Mouse (Mus musculus): ENCODE measurements around the gene Rgma. TPM values are rescaled to one million over a fixed set of nuclear protein-coding genes. Genes with fewer than 3 reads are reported as not detected.
A peak's percentile ranks its signal among the peaks of the same experiment; 100 is the strongest.

Rgma gene
- polyA plus RNA-seq, 1 experiment from 2014 or later: 3.3 TPM

DNA sequence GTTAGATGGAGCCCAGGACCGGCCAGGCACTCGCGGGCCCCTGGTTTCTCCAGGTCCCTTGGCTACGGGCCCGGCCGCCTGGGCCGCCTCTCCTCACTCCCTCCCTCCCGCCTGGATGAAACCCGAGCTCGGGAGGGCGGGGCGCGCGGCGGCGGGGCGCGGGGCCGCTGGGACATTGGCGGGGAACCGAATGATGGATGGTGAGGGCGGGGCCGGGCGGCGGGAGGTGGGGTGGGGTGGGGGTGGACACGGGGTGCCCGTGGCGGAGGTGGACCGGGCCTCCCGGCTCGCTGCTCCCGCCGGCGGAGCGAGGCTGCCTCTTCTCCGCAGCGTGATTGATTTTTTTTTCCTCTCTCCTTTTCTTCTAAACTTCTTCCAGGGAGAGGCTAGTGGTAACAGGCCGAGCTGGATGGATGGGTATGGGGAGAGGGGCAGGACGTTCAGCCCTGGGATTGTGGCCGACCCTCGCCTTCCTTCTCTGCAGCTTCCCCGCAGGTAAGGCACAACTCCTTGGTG, 15.8 kb downstream of the Rgma start:
- Histone ChIP-seq H3K9ac (peak overlapping the region; percentile 68), H3K27ac (peak overlapping the region; percentile 79), H3K27me3 (peaks cover 39% of the 10 kb centered on the region), H3K9me3 (replicated peaks) (no peaks in the 10 kb centered on the region), H3K4me3 (peak overlapping the region; percentile 74), H3K36me3 (no peaks in the 10 kb centered on the region), H3K4me2 (peak overlapping the region; percentile 94), H3K4me1 (replicated peaks) (peaks cover 25% of the 10 kb centered on the region)
- peak; percentile 91 for ATAC-seq (replicated peaks; ENCODE audit: insufficient number of reproducible peaks, insufficient read depth, low FRiP score, low read depth)
- WGBS: under 1% methylated on average over 26 of the region's 42 CpGs

DNA sequence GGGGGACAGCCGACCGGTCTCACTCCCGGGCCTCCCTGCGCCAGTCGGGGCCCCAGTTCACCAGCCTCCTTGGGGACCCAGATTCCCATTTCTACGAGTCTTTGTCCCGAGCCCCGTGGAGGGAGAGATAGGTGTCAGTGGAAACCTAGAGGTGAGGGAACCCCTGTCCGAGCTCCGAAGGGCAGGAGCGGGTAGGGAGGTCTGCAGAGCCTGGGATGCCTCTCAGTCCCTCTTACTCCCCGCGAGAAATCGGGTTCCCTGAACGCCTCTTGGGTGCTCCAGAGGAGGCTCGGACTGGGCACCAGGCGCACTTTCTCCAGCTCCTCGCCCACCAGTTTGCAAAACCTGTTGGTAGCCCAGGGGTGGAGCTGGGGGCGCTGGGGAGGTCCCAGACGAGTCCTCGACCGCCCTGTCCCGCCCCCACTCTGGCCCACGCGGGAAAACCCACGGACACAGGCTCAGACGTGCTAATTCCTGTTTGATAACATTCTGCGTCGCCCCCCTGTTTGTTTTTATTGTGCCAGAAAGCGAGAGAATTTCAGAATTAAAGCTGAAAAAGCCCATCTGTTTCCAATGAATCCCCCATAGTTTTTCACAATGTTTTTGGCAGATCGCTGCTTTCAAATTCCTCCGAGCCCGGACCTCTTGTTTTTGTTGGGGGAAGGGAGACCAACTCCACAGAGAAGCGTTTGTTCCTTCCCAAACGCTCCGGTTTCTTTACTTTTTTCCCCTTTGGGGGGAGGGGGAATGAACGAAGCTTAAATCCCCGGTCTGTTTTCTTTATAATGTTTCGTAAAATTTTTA, 16.4 kb downstream of the Rgma start:
- Histone ChIP-seq H3K9ac (peak overlapping the region; percentile 68), H3K9me3 (replicated peaks) (no peaks in the 10 kb centered on the region), H3K4me3 (peak overlapping the region; percentile 74), H3K4me1 (replicated peaks) (peaks cover 25% of the 10 kb centered on the region), H3K27me3 (peaks cover 42% of the 10 kb centered on the region), H3K27ac (peak overlapping the region; percentile 79), H3K4me2 (peak overlapping the region; percentile 94), H3K36me3 (no peaks in the 10 kb centered on the region)
- peak; percentile 19; the same call in 1 of the 2 replicates for ATAC-seq (replicated peaks; ENCODE audit: insufficient number of reproducible peaks, insufficient read depth, low FRiP score, low read depth)
- WGBS: 1% methylated on average over 39 of the region's 39 CpGs

DNA sequence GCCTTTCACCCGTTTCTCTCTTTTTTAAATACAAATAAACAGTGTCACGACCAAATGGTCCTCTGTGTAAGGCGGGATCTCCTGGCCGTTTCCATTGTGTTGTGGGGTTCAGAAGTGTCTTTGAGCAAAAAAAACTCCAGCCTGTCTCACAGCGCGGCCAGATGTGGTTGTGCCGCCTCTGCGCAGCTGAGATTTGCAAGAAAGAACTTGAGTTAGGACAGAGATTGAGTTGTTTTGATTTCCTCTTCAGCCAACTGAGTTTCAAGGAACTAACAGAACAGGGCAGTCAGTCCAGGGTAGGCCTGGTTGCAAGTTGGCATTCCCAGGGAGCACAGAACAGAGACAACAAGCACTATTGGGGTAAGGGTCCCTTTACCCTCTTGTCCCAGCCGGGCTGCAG, 17.1 kb downstream of the Rgma start:
- no peak for ATAC-seq (replicated peaks; ENCODE audit: insufficient number of reproducible peaks, insufficient read depth, low FRiP score, low read depth)
- H3K9me3 ChIP-seq (replicated peaks): no peaks in the 10 kb centered on the region
- WGBS: 8% methylated on average over 9 of the region's 9 CpGs
- peaks cover 25% of the 10 kb centered on the region for H3K4me1 ChIP-seq (replicated peaks)
- peaks cover 44% of the 10 kb centered on the region for H3K27me3 ChIP-seq
- H3K27ac ChIP-seq: peak overlapping the region; percentile 79
- H3K9ac ChIP-seq: peak overlapping the region; percentile 68
- no peaks in the 10 kb centered on the region for H3K36me3 ChIP-seq
- peak overlapping the region; percentile 74 for H3K4me3 ChIP-seq
- H3K4me2 ChIP-seq: peak overlapping the region; percentile 94

DNA sequence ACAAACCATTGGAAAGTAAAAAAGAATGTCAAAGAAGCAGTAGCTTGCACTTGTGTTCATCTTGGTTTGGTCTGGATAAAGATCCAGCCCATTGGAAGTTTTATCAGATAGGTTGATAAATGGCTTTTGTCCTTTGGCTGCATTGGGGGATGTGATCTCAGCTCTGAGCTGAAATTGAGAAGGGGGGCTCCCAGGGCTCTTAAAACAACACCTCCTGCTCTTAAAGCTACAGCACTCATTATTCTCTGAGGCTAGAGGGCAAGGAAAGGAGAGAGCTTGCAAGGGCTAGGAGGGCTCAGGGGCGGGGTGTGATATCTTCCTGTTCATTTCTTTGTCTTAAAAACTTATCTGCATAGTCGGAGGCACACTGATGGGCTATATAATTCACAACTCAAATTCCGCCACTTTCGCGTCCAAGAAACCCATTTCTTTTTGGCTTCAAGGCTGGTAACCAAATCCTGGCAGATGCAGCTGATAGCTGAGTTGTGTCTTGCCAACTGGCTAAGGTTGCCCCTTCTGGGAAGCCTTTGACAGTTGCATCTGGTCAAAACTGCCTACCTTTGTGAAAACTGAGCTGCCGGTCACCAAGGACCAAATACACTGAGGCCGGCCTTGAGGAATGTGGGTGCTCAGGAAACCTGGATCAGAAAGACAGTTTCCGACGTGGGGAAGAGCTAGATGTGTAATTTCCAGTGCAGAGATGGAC, 18.2 kb downstream of the Rgma start:
- H3K9ac ChIP-seq: no peak overlapping the region

DNA sequence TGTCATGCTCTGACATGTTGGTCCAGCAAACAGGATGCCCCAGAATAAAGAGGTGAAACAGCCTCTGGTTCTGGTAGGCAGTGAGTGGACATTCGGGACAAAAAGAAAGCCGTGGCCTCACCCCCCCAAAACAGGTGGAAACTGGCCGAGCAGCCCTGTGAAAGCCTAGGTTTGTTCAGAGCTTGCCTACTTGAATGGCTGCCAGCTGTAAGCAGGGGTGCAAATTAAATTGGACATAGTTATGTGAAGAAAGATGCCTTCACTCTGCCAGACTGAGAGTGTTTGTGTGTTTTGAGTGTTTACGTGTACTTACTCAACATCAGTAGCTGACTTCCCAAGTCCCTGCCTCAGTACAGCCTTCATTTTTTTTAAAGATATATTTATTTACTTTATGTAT, 18.7 kb downstream of the Rgma start:
- Histone ChIP-seq H3K4me1 (replicated peaks) (peaks cover 35% of the 10 kb centered on the region), H3K9ac (no peak overlapping the region), H3K9me3 (replicated peaks) (no peaks in the 10 kb centered on the region), H3K27me3 (peaks cover 52% of the 10 kb centered on the region), H3K4me2 (peak overlapping the region; percentile 94), H3K36me3 (no peaks in the 10 kb centered on the region), H3K4me3 (peak overlapping the region; percentile 74; the same call in 1 of the 2 replicates), H3K27ac (no peak overlapping the region)
- WGBS: 61% methylated on average over 4 of the region's 4 CpGs
- no peak for ATAC-seq (replicated peaks; ENCODE audit: insufficient number of reproducible peaks, insufficient read depth, low FRiP score, low read depth)

More for the DNA sequence above, 18.2 kb downstream of the Rgma start:
- Histone ChIP-seq H3K36me3 (no peaks in the 10 kb centered on the region), H3K4me2 (peak overlapping the region; percentile 94), H3K4me1 (replicated peaks) (peaks cover 30% of the 10 kb centered on the region), H3K27ac (no peak overlapping the region), H3K4me3 (peak overlapping the region; percentile 74; the same call in 1 of the 2 replicates), H3K9me3 (replicated peaks) (no peaks in the 10 kb centered on the region), H3K27me3 (peaks cover 51% of the 10 kb centered on the region)
- no peak for ATAC-seq (replicated peaks; ENCODE audit: insufficient number of reproducible peaks, insufficient read depth, low FRiP score, low read depth)
- 61% methylated on average over 9 of the region's 9 CpGs for WGBS

- peaks cover 47% of the 10 kb centered on the region for H3K27me3 ChIP-seq
- no peak overlapping the region for H3K9ac ChIP-seq
- H3K9me3 ChIP-seq (replicated peaks): no peaks in the 10 kb centered on the region
- H3K27ac ChIP-seq: no peak overlapping the region
- H3K4me2 ChIP-seq: peak overlapping the region; percentile 74
- WGBS: 10% methylated on average over 11 of the region's 11 CpGs
- H3K36me3 ChIP-seq: no peaks in the 10 kb centered on the region
- peaks cover 27% of the 10 kb centered on the region for H3K4me1 ChIP-seq (replicated peaks)
- no peak for ATAC-seq (replicated peaks; ENCODE audit: insufficient number of reproducible peaks, insufficient read depth, low FRiP score, low read depth)
- H3K4me3 ChIP-seq: peak overlapping the region; percentile 45; the same call in 1 of the 2 replicates
Observed at GRCm38 (mm10) chr7:73398319-73398718, 23.0 kb downstream of the Rgma start.

DNA sequence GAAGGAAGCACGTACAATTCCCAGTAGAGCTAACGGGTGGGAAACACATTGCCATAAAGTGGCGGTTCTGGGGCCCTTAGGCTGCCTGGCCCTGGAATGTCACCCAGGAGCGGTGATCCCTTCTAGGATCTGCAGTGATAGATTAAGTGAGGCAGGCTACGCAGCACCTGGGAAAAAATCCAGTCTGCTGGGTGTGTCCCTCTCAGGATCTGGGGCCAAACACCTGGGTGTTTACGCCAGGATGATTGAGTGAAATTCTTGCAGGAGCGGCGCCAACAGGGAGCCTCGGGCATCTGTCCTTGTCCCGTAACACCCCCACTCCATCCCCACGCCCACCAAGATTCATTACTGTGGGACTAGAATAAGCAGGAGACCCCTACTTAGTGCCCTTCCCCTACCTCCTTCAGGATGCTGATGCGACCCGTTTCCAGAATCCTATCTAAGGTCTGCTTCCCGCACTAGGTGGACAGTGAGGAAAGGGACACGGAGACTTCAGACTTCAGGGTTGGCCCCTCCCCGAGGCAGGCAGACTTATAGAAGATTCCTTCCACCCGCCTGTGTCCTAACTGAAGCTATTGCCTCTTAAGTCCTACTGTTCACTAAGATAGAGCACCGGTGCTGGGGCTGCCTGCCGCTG, 23.6 kb downstream of the Rgma start:
- Histone ChIP-seq H3K4me1 (replicated peaks) (peaks cover 24% of the 10 kb centered on the region), H3K36me3 (no peaks in the 10 kb centered on the region), H3K27me3 (peaks cover 42% of the 10 kb centered on the region), H3K4me3 (peak overlapping the region; percentile 45), H3K27ac (no peak overlapping the region), H3K4me2 (peak overlapping the region; percentile 74), H3K9ac (0 out of 2 replicates have a peak overlapping the region, but pooled peaks have one; percentile 30), H3K9me3 (replicated peaks) (no peaks in the 10 kb centered on the region)
- WGBS: 7% methylated on average over 19 of the region's 19 CpGs
- peak; percentile 10; the same call in 1 of the 2 replicates for ATAC-seq (replicated peaks; ENCODE audit: insufficient number of reproducible peaks, insufficient read depth, low FRiP score, low read depth)

DNA sequence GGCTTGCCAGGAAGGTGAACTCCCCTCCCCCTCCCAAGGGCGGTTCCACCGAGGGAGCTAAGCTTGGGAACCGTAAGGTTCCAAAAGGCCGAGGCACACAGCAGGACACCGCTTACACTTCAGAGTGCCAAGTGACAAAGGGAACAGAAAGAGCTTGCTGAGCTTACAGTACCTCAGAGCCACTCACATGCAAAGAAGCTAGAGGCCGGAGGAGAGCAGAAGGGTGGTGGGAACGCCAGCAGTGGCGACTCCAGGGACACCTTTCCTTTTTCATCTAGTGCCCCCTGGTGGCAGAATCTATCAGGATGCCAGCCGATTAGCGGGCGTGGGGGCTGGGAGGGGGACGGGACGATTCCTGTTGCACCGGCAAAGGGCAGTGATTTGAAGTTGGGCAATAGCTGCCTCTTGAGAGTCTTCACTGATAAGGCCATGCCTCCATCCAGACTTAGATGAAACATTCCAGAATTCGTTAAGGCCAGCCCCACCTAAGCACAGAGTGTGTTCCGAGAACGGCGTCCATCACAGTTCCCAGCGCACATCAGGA, 24.3 kb downstream of the Rgma start:
- Histone ChIP-seq H3K27ac (no peak overlapping the region), H3K9me3 (replicated peaks) (no peaks in the 10 kb centered on the region), H3K27me3 (peaks cover 42% of the 10 kb centered on the region), H3K36me3 (no peaks in the 10 kb centered on the region), H3K4me2 (peak overlapping the region; percentile 74), H3K4me3 (peak overlapping the region; percentile 45), H3K9ac (peak overlapping the region; percentile 30; the same call in 1 of the 2 replicates), H3K4me1 (replicated peaks) (peaks cover 24% of the 10 kb centered on the region)
- WGBS: 3% methylated on average over 19 of the region's 19 CpGs
- peak; percentile 53 for ATAC-seq (replicated peaks; ENCODE audit: insufficient number of reproducible peaks, insufficient read depth, low FRiP score, low read depth)

GRCm38 (mm10) chr7:73400051-73400916, 25.0 kb downstream of the Rgma start:
- peak overlapping the region; percentile 45 for H3K4me3 ChIP-seq
- H3K4me2 ChIP-seq: peak overlapping the region; percentile 74
- H3K27me3 ChIP-seq: peaks cover 42% of the 10 kb centered on the region
- no peaks in the 10 kb centered on the region for H3K36me3 ChIP-seq
- H3K9me3 ChIP-seq (replicated peaks): no peaks in the 10 kb centered on the region
- no peak for ATAC-seq (replicated peaks; ENCODE audit: insufficient number of reproducible peaks, insufficient read depth, low FRiP score, low read depth)
- peak overlapping the region; percentile 30; the same call in 1 of the 2 replicates for H3K9ac ChIP-seq
- H3K27ac ChIP-seq: no peak overlapping the region
- peaks cover 24% of the 10 kb centered on the region for H3K4me1 ChIP-seq (replicated peaks)
- WGBS: 27% methylated on average over 20 of the region's 20 CpGs

DNA sequence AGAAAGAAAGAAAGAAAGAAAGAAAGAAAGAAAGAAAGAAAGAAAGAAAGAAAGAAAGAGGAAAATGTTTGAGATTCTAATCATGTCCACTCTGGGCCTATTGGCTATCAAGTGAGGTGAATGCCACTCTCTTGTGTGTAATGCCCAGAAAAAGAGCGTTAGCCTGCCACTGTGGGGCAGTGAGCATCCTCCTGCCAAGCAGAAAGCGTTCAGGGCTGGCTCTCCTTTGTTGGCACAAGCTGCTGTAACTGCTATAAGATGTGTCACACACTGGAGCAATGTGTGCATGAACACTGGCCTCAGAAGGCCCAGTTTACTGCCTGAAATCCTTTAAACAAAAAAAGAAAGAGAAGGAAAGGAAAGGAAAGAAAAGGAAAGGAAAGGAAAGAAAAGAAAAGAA, 26.8 kb downstream of the Rgma start:
- peaks cover 38% of the 10 kb centered on the region for H3K27me3 ChIP-seq
- ATAC-seq (replicated peaks; ENCODE audit: insufficient number of reproducible peaks, insufficient read depth, low FRiP score, low read depth): no peak
- 66% methylated on average over 2 of the region's 2 CpGs for WGBS

More for the DNA sequence above, 26.8 kb downstream of the Rgma start:
- Histone ChIP-seq H3K36me3 (no peaks in the 10 kb centered on the region; the same call in 1 of the 2 replicates), H3K4me2 (no peak overlapping the region), H3K4me1 (replicated peaks) (peaks cover 24% of the 10 kb centered on the region), H3K9ac (no peak overlapping the region), H3K9me3 (replicated peaks) (no peaks in the 10 kb centered on the region), H3K27ac (no peak overlapping the region), H3K4me3 (no peak overlapping the region)

Measured in heart, embryonic 15.5 days (tissue).